Mouse (Mus musculus) adrenal gland, postnatal 0 days (tissue): ENCODE results near the gene Zap70. TPM values are rescaled to one million over a fixed set of nuclear protein-coding genes. Genes with fewer than 3 reads are reported as not detected.

Experiments used
- polyA plus RNA-seq: library from polyadenylated mRNA; unstranded; fragments of >200 nt; fragmentation: Nextera tagmentation; extraction: Ambion mirVana; gene quantifications from 2 replicates; pipeline ENCODE4 v1.2.1, GENCODE M21; 2015

Zap70 gene
- polyA plus RNA-seq: 0.54 and 0.81 TPM in 2 replicates

GRCm38 (mm10) chr1:36761568-36761967 lies at the start of gene Zap70:
Zap70 (plus strand) TSS chr1:36761798.

DNA sequence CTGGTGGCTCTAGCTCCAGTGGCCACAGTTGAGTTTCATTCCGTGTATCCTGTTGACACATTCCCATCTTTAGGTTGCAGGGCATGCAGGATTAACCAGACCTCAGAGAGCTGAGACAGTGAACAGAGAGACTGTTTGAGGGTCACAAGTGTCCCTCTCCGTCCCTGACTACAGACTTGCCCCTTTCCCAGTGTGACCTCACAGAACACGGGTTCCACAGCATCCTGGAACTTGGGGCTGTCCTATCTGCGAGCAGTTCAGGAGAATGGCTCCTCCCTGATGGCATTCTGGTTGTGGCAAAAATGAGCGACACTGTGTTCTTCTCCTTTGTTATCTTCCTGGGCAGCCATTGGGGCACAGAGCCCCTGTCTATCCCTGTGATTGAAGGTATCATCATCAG lies 47.3 kb upstream of the Zap70 start, which contains the start of gene Actr1b:
Actr1b (minus strand) TSS at position 112 of the 400 bp plus-strand sequence.

Other genes starting within 250 kb of the Zap70 start
- 3.9 and 4.6 TPM in 2 replicates for gene Cnnm3, start 249.9 kb upstream of the Zap70 start, polyA plus RNA-seq
- gene Ankrd23, start 224.9 kb upstream of the Zap70 start, polyA plus RNA-seq: 5.6 and 17.0 TPM in 2 replicates
- gene Gm42417, start 222.4 kb upstream of the Zap70 start, polyA plus RNA-seq: 0.20 and 0.50 TPM in 2 replicates
- gene Ankrd39, start 214.4 kb upstream of the Zap70 start, polyA plus RNA-seq: 22.3 and 26.6 TPM in 2 replicates
- gene Sema4c, start 203.4 kb upstream of the Zap70 start, polyA plus RNA-seq: 8.9 and 11.4 TPM in 2 replicates
- 0.99 and 1.3 TPM in 2 replicates for gene Fam178b, start 78.6 kb upstream of the Zap70 start, polyA plus RNA-seq
- gene Cox5b, start 70.3 kb upstream of the Zap70 start, polyA plus RNA-seq: 622 and 782 TPM in 2 replicates
- gene 4933424G06Rik, start 51.6 kb upstream of the Zap70 start, polyA plus RNA-seq: 0.23 and 0.77 TPM in 2 replicates
- gene Actr1b, start 47.4 kb upstream of the Zap70 start, polyA plus RNA-seq: 70.4 and 83.2 TPM in 2 replicates
- 8.3 and 8.4 TPM in 2 replicates for gene Tmem131, start 181.9 kb downstream of the Zap70 start, polyA plus RNA-seq